9 mouse cellular contexts compared by ENCODE assay signal in the genomic region with DNA sequence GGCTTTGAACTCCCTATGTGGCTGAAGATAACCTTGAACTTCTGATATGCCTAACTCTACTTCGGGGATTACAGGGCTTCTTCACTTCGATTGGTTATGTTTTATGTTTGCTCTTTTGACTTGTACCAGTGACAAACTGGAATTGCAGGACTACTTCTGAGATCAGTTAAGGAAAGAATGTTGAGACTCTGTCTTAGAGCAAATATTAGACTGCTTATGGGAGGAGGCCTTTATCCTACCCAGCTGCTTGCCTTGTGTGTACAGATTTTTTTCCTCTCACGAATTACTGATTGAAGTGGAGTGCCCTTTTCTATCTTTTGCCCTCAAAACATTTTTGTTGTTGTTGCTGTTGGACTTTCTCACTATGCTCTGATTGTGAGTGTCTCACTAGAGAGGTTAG. TPM values are rescaled to one million over a fixed set of nuclear protein-coding genes. Genes with fewer than 3 reads are reported as not detected.
DNase-seq lines count a peak whose midpoint lies in the region; ATAC-seq and TF ChIP-seq lines count a peak whose summit lies in the region.
"Had no signal": no experiment of that assay in that cellular context is flagged by ENCODE, and none has a peak within 500 bp of the region (broad histone marks: within the 10 kb centered on the region; RNA-seq: fewer than 3 reads in every experiment).

No protein-coding gene starts in this region.

- peak overlapping the region; percentile 92 for H3K4me3 ChIP-seq in heart, embryonic 15.5 days
- peak overlapping the region; percentile 78 to 91 for H3K4me3 ChIP-seq in MEL (ENCODE audit: control insufficient read depth in 1 of 2, insufficient read depth in 1 of 2, low read depth in 2 of 2, low read length in 2 of 2)
- H3K4me3 ChIP-seq in hindbrain, embryonic 13.5 days, result 0 out of 2 replicates have a peak overlapping the region, but pooled peaks have one; percentile 74
- peak overlapping the region; percentile 61 for H3K4me3 ChIP-seq in midbrain, embryonic 12.5 days

- peaks cover 38% of the 10 kb centered on the region for H3K4me1 ChIP-seq in heart, embryonic 15.5 days (replicated peaks)
- peaks cover 13 to 20% of the 10 kb centered on the region in 2 experiments for H3K4me1 ChIP-seq in MEL (ENCODE audit: control insufficient read depth in 1 of 2, insufficient read depth in 2 of 2, low read length in 2 of 2)
- H3K4me1 ChIP-seq in hindbrain, embryonic 13.5 days (replicated peaks), result peaks cover 26% of the 10 kb centered on the region
- H3K4me1 ChIP-seq in midbrain, embryonic 12.5 days, result peaks cover 39% of the 10 kb centered on the region

- H3K9ac ChIP-seq in heart, embryonic 15.5 days, result peak overlapping the region; percentile 18; the same call in 1 of the 2 replicates
- peak overlapping the region; percentile 91 for H3K9ac ChIP-seq in MEL (ENCODE audit: control insufficient read depth, low read depth, low read length, poor library complexity, severe bottlenecking)
- H3K9ac ChIP-seq in hindbrain, embryonic 13.5 days, result no peak overlapping the region
- H3K9ac ChIP-seq in midbrain, embryonic 12.5 days (replicated peaks), result 0 out of 2 replicates have a peak overlapping the region, but pooled peaks have one; percentile 15

- no peak for TF ChIP-seq EP300 in MEL (IDR thresholded peaks at IDR 0.05; ENCODE audit: low read depth in 1 of 2, low read length in 2 of 2)

- no peak for TF ChIP-seq CTCF in MEL (IDR thresholded peaks at IDR 0.05 in 2 of 3, conservative IDR thresholded peaks at IDR 0.05 in 1 of 3; ENCODE audit: control insufficient read depth in 1 of 3, insufficient read depth in 1 of 3, low read depth in 2 of 3, low read length in 3 of 3, poor library complexity in 1 of 3, severe bottlenecking in 1 of 3)

- H3K36me3 ChIP-seq in heart, embryonic 15.5 days, result 0 out of 2 replicates have a peak, but pooled peaks cover 3% of the 10 kb centered on the region
- H3K36me3 ChIP-seq in MEL (ENCODE audit: control insufficient read depth in 1 of 2, insufficient read depth in 2 of 2, low read length in 2 of 2), result peaks cover 14 to 31% of the 10 kb centered on the region in 2 experiments
- H3K36me3 ChIP-seq in hindbrain, embryonic 13.5 days, result no peaks in the 10 kb centered on the region
- H3K36me3 ChIP-seq in midbrain, embryonic 12.5 days, result peaks cover 12% of the 10 kb centered on the region; the same call in 1 of the 2 replicates

- peak overlapping the region; percentile 66 for H3K4me2 ChIP-seq in heart, embryonic 15.5 days
- peak overlapping the region; percentile 68 for H3K4me2 ChIP-seq in hindbrain, embryonic 13.5 days
- H3K4me2 ChIP-seq in midbrain, embryonic 12.5 days (replicated peaks), result peak overlapping the region; percentile 73

- no peak for ATAC-seq in heart, embryonic 15.5 days (replicated peaks; ENCODE audit: insufficient number of reproducible peaks, insufficient read depth, low FRiP score, low read depth)
- ATAC-seq in hindbrain, embryonic 13.5 days (ENCODE audit: low FRiP score), result no peak
- no peak for ATAC-seq in midbrain, embryonic 12.5 days (ENCODE audit: low FRiP score, low read depth)
- ATAC-seq in inflammation-experienced regulatory T-cells, adult 6 months, result no peak

- H3K27ac ChIP-seq in heart, embryonic 15.5 days, result no peak overlapping the region
- no peak overlapping the region for H3K27ac ChIP-seq in MEL (ENCODE audit: control insufficient read depth, low read depth, low read length)
- H3K27ac ChIP-seq in hindbrain, embryonic 13.5 days, result no peak overlapping the region
- no peak overlapping the region for H3K27ac ChIP-seq in midbrain, embryonic 12.5 days (replicated peaks)

- intact Hi-C loops in heart, postnatal 36 days (cut with DNase I), result loop anchor here (1.0 to 2.0 kb wide), 2 partner anchors 71 to 108 kb away; a partner anchor contains a TSS

- TF ChIP-seq RAD21 in MEL (IDR thresholded peaks at IDR 0.05; ENCODE audit: low read depth, low read length), result no peak

- no peaks in the 10 kb centered on the region for H3K27me3 ChIP-seq in heart, embryonic 15.5 days
- H3K27me3 ChIP-seq in MEL (ENCODE audit: control insufficient read depth in 1 of 2, insufficient read depth in 2 of 2, low read length in 2 of 2), result no peaks in the 10 kb centered on the region
- H3K27me3 ChIP-seq in hindbrain, embryonic 13.5 days, result peaks cover 20% of the 10 kb centered on the region
- H3K27me3 ChIP-seq in midbrain, embryonic 12.5 days, result peaks cover 22% of the 10 kb centered on the region

- peaks cover 21% of the 10 kb centered on the region for H3K79me2 ChIP-seq in MEL (ENCODE audit: control insufficient read depth, insufficient read depth, low read length, poor library complexity)

- no peak for TF ChIP-seq POLR2A in MEL (IDR thresholded peaks at IDR 0.05; ENCODE audit: control insufficient read depth in 1 of 2, insufficient read depth in 1 of 2, low read depth in 1 of 2, low read length in 2 of 2, poor library complexity in 1 of 2)

- no peak for DNase-seq in heart, postnatal 36 days
- DNase-seq in MEL (ENCODE audit: low read depth, low spot score), result peak; percentile 62
- no peak for DNase-seq in cerebellum, postnatal 4 days (ENCODE audit: low spot score in 2 of 2)
- no peak for DNase-seq in retina, embryonic 14.5 days (ENCODE audit: low spot score)
- DNase-seq: cerebellum, postnatal 10 days had no signal

- no peaks in the 10 kb centered on the region for H3K9me3 ChIP-seq in heart, embryonic 15.5 days (replicated peaks)
- H3K9me3 ChIP-seq in MEL (replicated peaks; ENCODE audit: insufficient read depth, low read length), result no peaks in the 10 kb centered on the region
- no peaks in the 10 kb centered on the region for H3K9me3 ChIP-seq in hindbrain, embryonic 13.5 days
- no peaks in the 10 kb centered on the region for H3K9me3 ChIP-seq in midbrain, embryonic 12.5 days

- WGBS in heart, embryonic 15.5 days, result 27% methylated on average over 3 of the region's 3 CpGs
- 73% methylated on average over 3 of the region's 3 CpGs for WGBS in hindbrain, embryonic 13.5 days
- WGBS in midbrain, embryonic 12.5 days, result 60% methylated on average over 3 of the region's 3 CpGs

TF ChIP-seq in MEL, 35 proteins besides CTCF, POLR2A, EP300 and RAD21:
- TF ChIP-seq ZKSCAN1 (IDR thresholded peaks at IDR 0.05; ENCODE audit: low read depth, low read length) (no peak), NELFE (IDR thresholded peaks at IDR 0.05; ENCODE audit: low read depth, low read length) (0 out of 2 replicates have a peak, but pooled peaks have one; percentile 6)

RNA-seq across cellular contexts. Expression of a gene that starts 1.4 kb away (rescaled TPM):
- 84.6 and 88.9 TPM in 2 replicates for polyA plus RNA-seq in heart, embryonic 15.5 days (2015; fragmentation: Nextera tagmentation; extraction: Ambion mirVana)
- total RNA-seq in heart, postnatal 36 days (2021), result 10 to 100 TPM; 37.2 to 40.4 TPM
- 40.1 and 43.5 TPM in 2 replicates for total RNA-seq in MEL (2012; rRNA removed)
- polyA plus RNA-seq in MEL (2012; ENCODE audit: insufficient read depth in 1 of 2, insufficient read length in 2 of 2, low read depth in 1 of 2, low replicate concordance in 2 of 2, missing spikeins in 1 of 2), result 10 to 100 TPM in 1 of 2 experiments, not detected in 1; 88.8 TPM
- polyA plus RNA-seq in hindbrain, embryonic 13.5 days (2015; fragmentation: Nextera tagmentation; extraction: Ambion mirVana), result 32.7 and 33.4 TPM in 2 replicates
- polyA plus RNA-seq in midbrain, embryonic 12.5 days (2016; fragmentation: Nextera tagmentation; extraction: Ambion mirVana), result 94.6 and 99.8 TPM in 2 replicates
- polyA plus RNA-seq in inflammation-experienced regulatory T-cells, adult 6 months (2017; shearing (Covaris generic)), result 100 to 1,000 TPM in 1 of 3 experiments, 10 to 100 TPM in 2; 64.0 to 129 (median 94.3) TPM
